In the genomic region with DNA sequence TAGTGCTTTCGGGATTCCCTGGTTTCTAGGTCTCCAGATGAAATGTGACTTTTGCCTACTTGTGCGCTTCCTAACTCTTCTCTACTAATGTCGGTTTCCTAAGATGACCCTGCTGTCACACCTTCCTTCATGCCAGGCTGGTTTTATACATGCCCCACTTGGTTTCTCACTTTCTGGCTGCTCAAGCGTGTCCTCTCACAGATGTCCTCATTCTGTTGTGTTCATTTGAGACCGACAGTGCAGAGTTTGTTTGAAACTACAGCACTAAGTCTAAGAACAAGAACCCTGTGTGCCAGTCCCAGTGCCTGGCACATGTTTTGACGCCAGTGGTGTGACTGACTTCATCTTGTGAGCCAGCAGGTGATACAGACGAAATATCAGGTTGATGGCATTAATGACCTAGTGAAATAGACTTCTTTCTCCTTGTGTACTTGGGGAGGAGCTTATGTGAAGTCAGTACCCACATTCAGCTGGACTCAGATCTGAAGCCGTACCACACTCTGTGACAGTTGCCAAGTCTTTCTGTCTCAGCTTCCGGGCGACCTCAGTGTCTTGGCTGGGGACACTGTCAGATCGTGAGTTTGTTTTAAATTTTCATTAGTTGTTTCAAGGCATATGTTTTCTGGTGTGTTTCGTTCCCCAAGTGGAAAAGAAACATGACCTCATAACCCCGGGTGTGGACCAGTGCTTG, we compare ENCODE assay signal across 11 mouse cellular contexts. TPM values are rescaled to one million over a fixed set of nuclear protein-coding genes. Genes with fewer than 3 reads are reported as not detected.
DNase-seq lines count a peak whose midpoint lies in the region; ATAC-seq and TF ChIP-seq lines count a peak whose summit lies in the region.
"Had no signal": no experiment of that assay in that cellular context is flagged by ENCODE, and none has a peak within 500 bp of the region (broad histone marks: within the 10 kb centered on the region; RNA-seq: fewer than 3 reads in every experiment).

No protein-coding gene starts in this region.

- DNase-seq in cerebellum, adult 11 months: no peak
- DNase-seq in hindbrain, embryonic 10.5 days (ENCODE audit: low spot score): no peak
- DNase-seq in lung, embryonic 14.5 days: peak; percentile 6
- no peak for DNase-seq in lung, postnatal 14 days
- DNase-seq in B cell, adult 2 months: no peak
- no peak for DNase-seq in retina, postnatal 1 day

- H3K36me3 ChIP-seq in hindbrain, embryonic 16.5 days (ENCODE audit: control insufficient read depth, insufficient read depth, low read length): peaks cover 2% of the 10 kb centered on the region; the same call in 1 of the 2 replicates
- H3K36me3 ChIP-seq in hindbrain, embryonic 10.5 days: peaks cover 87% of the 10 kb centered on the region
- H3K36me3 ChIP-seq in lung, embryonic 14.5 days (ENCODE audit: insufficient read depth): peaks cover 52% of the 10 kb centered on the region; the same call in 1 of the 2 replicates

- no peak overlapping the region for H3K9ac ChIP-seq in hindbrain, embryonic 16.5 days (ENCODE audit: low read depth, low read length)
- no peak overlapping the region for H3K9ac ChIP-seq in lung, embryonic 14.5 days
- H3K9ac ChIP-seq: lung, embryonic 15.5 days had no signal

- WGBS in hindbrain, embryonic 16.5 days: 79% methylated on average over 13 of the region's 13 CpGs
- 89% methylated on average over 13 of the region's 13 CpGs for WGBS in hindbrain, embryonic 10.5 days
- WGBS in lung, embryonic 14.5 days: 83% methylated on average over 13 of the region's 13 CpGs

- H3K4me2 ChIP-seq in hindbrain, embryonic 16.5 days (ENCODE audit: low read length): no peak overlapping the region
- H3K4me2 ChIP-seq in lung, embryonic 14.5 days: no peak overlapping the region
- H3K4me2 ChIP-seq: lung, embryonic 15.5 days had no signal

- 0 out of 2 replicates have a peak, but pooled peaks have one; percentile 31 for ATAC-seq in cerebellum, adult (ENCODE audit: insufficient number of reproducible peaks, low FRiP score, low TSS enrichment)
- peak; percentile 58; the same call in 1 of the 2 replicates for ATAC-seq in hindbrain, embryonic 16.5 days
- no peak for ATAC-seq in lung, embryonic 14.5 days (ENCODE audit: insufficient read depth)

- H3K4me3 ChIP-seq in hindbrain, embryonic 16.5 days (ENCODE audit: low read length): no peak overlapping the region
- H3K4me3 ChIP-seq in hindbrain, embryonic 10.5 days: no peak overlapping the region
- no peak overlapping the region for H3K4me3 ChIP-seq in lung, embryonic 14.5 days (ENCODE audit: low read depth, low read length)
- H3K4me3 ChIP-seq: lung, embryonic 15.5 days had no signal

- H3K27ac ChIP-seq in hindbrain, embryonic 16.5 days (ENCODE audit: low read depth, low read length): no peak overlapping the region
- H3K27ac ChIP-seq in hindbrain, embryonic 10.5 days: no peak overlapping the region
- no peak overlapping the region for H3K27ac ChIP-seq in lung, embryonic 14.5 days (ENCODE audit: low read depth)
- H3K27ac ChIP-seq: lung, embryonic 15.5 days had no signal

- no peaks in the 10 kb centered on the region for H3K9me3 ChIP-seq in hindbrain, embryonic 16.5 days (ENCODE audit: control insufficient read depth, low read length)
- H3K9me3 ChIP-seq in hindbrain, embryonic 10.5 days: no peaks in the 10 kb centered on the region
- H3K9me3 ChIP-seq in lung, embryonic 14.5 days (ENCODE audit: low read depth, low read length): no peaks in the 10 kb centered on the region
- H3K9me3 ChIP-seq: lung, embryonic 15.5 days had no signal

- no peaks in the 10 kb centered on the region for H3K4me1 ChIP-seq in hindbrain, embryonic 16.5 days (ENCODE audit: control insufficient read depth, insufficient read depth, low read depth, low read length)
- H3K4me1 ChIP-seq in hindbrain, embryonic 10.5 days (replicated peaks): no peaks in the 10 kb centered on the region
- no peaks in the 10 kb centered on the region for H3K4me1 ChIP-seq in lung, embryonic 14.5 days (ENCODE audit: insufficient read depth)
- H3K4me1 ChIP-seq: lung, embryonic 15.5 days had no signal

- TF ChIP-seq CTCF in lung, embryonic 14.5 days (IDR thresholded peaks at IDR 0.05; ENCODE audit: low read depth): no peak

- H3K27me3 ChIP-seq in hindbrain, embryonic 16.5 days (replicated peaks; ENCODE audit: control insufficient read depth, insufficient read depth, low read length): no peaks in the 10 kb centered on the region
- H3K27me3 ChIP-seq in hindbrain, embryonic 10.5 days (ENCODE audit: insufficient read depth, poor library complexity, severe bottlenecking): no peaks in the 10 kb centered on the region
- no peaks in the 10 kb centered on the region for H3K27me3 ChIP-seq in lung, embryonic 14.5 days (ENCODE audit: insufficient read depth, low read length)
- H3K27me3 ChIP-seq: lung, embryonic 15.5 days had no signal

RNA-seq across cellular contexts. Expression of a gene that starts 37.9 kb away (rescaled TPM):
- not detected in 2 replicates for polyA plus RNA-seq in hindbrain, embryonic 16.5 days (2015; fragmentation: Nextera tagmentation; extraction: Ambion mirVana)
- not detected in 2 replicates for polyA plus RNA-seq in hindbrain, embryonic 10.5 days (2016; fragmentation: Nextera tagmentation; extraction: Ambion mirVana)
- polyA plus RNA-seq in lung, embryonic 14.5 days (2014; fragmentation: Nextera tagmentation; extraction: Ambion mirVana): not detected in 2 replicates
- polyA plus RNA-seq: limb, embryonic 11.5 days; lung, embryonic 15.5 days; small intestine, adult 2 months had no signal

RNA-seq across cellular contexts. Expression of a gene that starts 38.1 kb away (rescaled TPM):
- 286 TPM in 2 replicates for polyA plus RNA-seq in hindbrain, embryonic 16.5 days (2015; fragmentation: Nextera tagmentation; extraction: Ambion mirVana)
- polyA plus RNA-seq in hindbrain, embryonic 10.5 days (2016; fragmentation: Nextera tagmentation; extraction: Ambion mirVana): 167 and 173 TPM in 2 replicates
- polyA plus RNA-seq in lung, embryonic 14.5 days (2014; fragmentation: Nextera tagmentation; extraction: Ambion mirVana): 143 and 146 TPM in 2 replicates
